Mouse (Mus musculus) kidney, embryonic 16.5 days (tissue): ENCODE measurements around the gene Hist2h3c2. TPM values are rescaled to one million over a fixed set of nuclear protein-coding genes. Genes with fewer than 3 reads are reported as not detected.

ENCODE experiments used
- ATAC-seq: fragments of 200-750 bp; cut with Nextera tagmentation; 2 replicates; pipeline ENCODE4 v1.8.0; 2017; ENCODE audit warnings: moderate TSS enrichment; ENCODE audit not compliant: low FRiP score, low TSS enrichment
- H3K27ac ChIP-seq: fragments of 300-500 bp; sonication (generic); 2 replicates; pipeline ENCODE4 v1.5.1; 2014; ENCODE audit warnings: low read length
- H3K27me3 ChIP-seq: fragments of 300-500 bp; sonication (generic); 2 replicates; pipeline ENCODE4 v1.6.1; 2014; ENCODE audit warnings: low read length, control low read depth, mixed read lengths; ENCODE audit not compliant: insufficient read depth
- H3K36me3 ChIP-seq: fragments of 300-500 bp; sonication (generic); 2 replicates; pipeline ENCODE4 v1.6.1; 2014; ENCODE audit warnings: low read length, control low read depth, mixed read lengths; ENCODE audit not compliant: insufficient read depth
- H3K4me1 ChIP-seq: fragments of 300-500 bp; sonication (generic); 2 replicates; pipeline ENCODE4 v1.6.1; 2014; ENCODE audit warnings: low read length, control low read depth, mixed read lengths; ENCODE audit not compliant: insufficient read depth
- H3K4me2 ChIP-seq: fragments of 300-500 bp; sonication (generic); replicated peaks from 2 replicates; pipeline ENCODE4 v1.6.1; 2014; ENCODE audit warnings: low read depth, low read length
- H3K4me3 ChIP-seq: fragments of 300-500 bp; sonication (generic); 2 replicates; pipeline ENCODE4 v1.5.1; 2014; ENCODE audit warnings: mild to moderate bottlenecking, low read length
- H3K9ac ChIP-seq: fragments of 300-500 bp; sonication (generic); replicated peaks from 2 replicates; pipeline ENCODE4 v1.6.1; 2014; ENCODE audit warnings: low read length
- H3K9me3 ChIP-seq: fragments of 300-500 bp; sonication (generic); 2 replicates; pipeline ENCODE4 v1.6.1; 2016; ENCODE audit warnings: low read length, control low read depth
- WGBS: fragments of 180-500 bp; shearing (Covaris S2); extraction: QIAGEN DNeasy Blood & Tissue Kit; methylation state at CpG from one replicate; pipeline ENCODE4 v1.1.7; 2014; 5-methylcytosine and 5-hydroxymethylcytosine counted together
- polyA plus RNA-seq: library from polyadenylated mRNA; unstranded; fragments of >200 nt; fragmentation: Nextera tagmentation; extraction: Ambion mirVana; gene quantifications from 2 replicates; pipeline ENCODE4 v1.2.1, GENCODE M21; 2015

Hist2h3c2 gene
- polyA plus RNA-seq, 1 experiment from 2014 or later, result 3.7 TPM

DNA sequence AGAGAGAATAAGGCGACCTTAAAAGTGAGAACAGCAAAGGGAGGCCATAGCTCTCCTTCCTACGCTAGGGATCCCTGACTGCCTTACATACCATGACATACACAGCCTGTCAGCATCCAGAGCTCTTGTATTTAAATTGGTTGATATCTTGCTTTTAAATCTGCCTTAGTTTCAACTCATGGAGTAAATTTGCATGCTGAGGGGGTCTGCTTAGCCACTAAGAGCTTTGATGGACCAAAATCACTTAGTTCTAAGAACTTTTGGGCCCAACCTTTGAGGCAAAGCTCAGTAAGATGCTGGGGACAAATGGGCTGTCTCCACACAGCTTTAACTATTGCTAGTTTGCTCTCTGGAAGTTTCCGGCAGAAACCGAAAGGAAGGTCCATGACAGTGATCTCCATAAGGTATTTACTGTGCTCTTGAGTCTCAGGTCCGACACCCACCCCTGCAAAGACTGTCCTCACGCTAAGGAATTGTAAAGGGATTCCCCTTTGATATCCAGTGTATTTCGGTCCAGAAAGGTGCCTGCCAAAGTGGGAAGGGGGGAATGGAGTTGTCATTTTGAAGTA lies 1.5 kb downstream of the Hist2h3c2 start:
- H3K9me3 ChIP-seq, result no peaks in the 10 kb centered on the region

DNA sequence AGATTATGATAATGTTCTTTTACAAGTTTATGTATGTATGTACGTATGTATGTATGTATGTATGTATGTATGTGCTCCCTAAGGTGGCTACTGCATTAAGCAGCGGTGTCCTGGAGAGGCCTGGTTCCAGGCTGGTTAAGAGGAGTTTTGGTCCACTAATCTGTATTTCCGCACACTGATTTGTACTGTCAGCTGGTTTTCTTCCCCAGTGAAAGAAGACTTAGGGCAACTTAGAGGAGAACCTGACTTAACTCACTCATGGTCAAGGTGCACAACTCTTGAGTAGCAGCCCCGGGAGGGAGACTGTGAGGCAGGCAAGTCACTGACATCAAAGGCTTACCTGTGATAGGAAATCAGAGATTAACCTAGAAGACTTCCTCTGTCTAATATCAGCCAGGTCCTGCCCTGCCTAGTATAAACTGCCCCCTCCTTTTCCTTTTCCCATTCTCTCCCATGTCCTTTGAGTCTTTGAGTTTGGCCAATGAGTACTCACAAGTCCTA lies 2.0 kb downstream of the Hist2h3c2 start:
- WGBS, result 74% methylated on average over 4 of the region's 4 CpGs
- Histone ChIP-seq H3K36me3 (no peaks in the 10 kb centered on the region), H3K4me1 (peaks cover 23% of the 10 kb centered on the region), H3K9me3 (no peaks in the 10 kb centered on the region), H3K27ac (peak overlapping the region; percentile 87), H3K4me3 (peak overlapping the region; percentile 63), H3K4me2 (peak overlapping the region; percentile 70), H3K27me3 (no peaks in the 10 kb centered on the region), H3K9ac (peak overlapping the region; percentile 82)
- ATAC-seq, result no peak

More for the DNA sequence above, 1.5 kb downstream of the Hist2h3c2 start:
- Histone ChIP-seq H3K4me3 (peak overlapping the region; percentile 63), H3K4me2 (peak overlapping the region; percentile 70), H3K4me1 (peaks cover 23% of the 10 kb centered on the region), H3K27me3 (no peaks in the 10 kb centered on the region), H3K27ac (peak overlapping the region; percentile 87), H3K36me3 (no peaks in the 10 kb centered on the region), H3K9ac (peak overlapping the region; percentile 82)
- WGBS, result 16% methylated on average over 7 of the region's 7 CpGs
- no peak for ATAC-seq

DNA sequence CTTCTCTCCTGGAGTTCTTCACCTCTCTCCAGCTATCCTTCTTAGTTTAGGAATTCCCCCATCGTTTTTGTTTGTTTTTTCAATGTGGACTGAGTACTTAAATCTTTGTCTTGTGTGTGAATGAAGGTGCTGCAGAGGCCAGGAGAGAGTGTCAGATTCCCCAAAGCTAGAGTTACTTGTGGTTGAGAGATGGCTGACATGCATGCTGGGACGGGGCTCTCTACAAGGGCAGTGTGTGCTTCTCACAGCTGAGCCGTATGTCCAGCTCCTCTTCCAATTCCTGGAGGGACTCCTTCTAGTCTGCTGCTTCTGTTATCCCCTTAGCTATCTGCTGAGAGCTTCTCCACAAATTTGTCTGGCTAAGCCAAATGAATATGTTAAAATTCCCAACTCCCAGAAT lies 3.1 kb downstream of the Hist2h3c2 start:
- 21% methylated on average over 3 of the region's 3 CpGs for WGBS
- Histone ChIP-seq H3K9ac (no peak overlapping the region), H3K4me1 (peaks cover 21% of the 10 kb centered on the region), H3K36me3 (no peaks in the 10 kb centered on the region), H3K4me2 (no peak overlapping the region), H3K27me3 (no peaks in the 10 kb centered on the region), H3K4me3 (no peak overlapping the region), H3K27ac (no peak overlapping the region), H3K9me3 (no peaks in the 10 kb centered on the region)
- ATAC-seq, result no peak

DNA sequence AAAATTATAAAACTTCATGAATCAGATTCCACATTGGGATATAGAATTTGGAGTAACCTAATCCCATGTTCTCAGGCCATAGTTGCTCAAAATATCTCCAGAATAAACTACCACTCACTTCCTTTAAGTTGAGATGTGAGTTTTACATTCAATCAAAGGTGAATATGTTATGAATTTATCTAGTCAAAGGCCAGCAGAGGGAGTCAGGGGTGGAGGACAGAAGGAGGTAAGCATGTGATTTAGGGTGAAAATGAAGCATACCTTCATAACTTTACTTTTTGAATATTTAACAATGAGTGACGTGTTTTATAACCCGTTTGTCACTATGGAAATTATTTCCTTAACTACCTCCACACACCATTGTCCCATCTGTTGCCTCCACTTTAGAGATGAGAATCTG lies 4.0 kb downstream of the Hist2h3c2 start:
- Histone ChIP-seq H3K9me3 (no peaks in the 10 kb centered on the region), H3K27ac (no peak overlapping the region), H3K4me2 (no peak overlapping the region), H3K9ac (no peak overlapping the region), H3K36me3 (no peaks in the 10 kb centered on the region), H3K27me3 (no peaks in the 10 kb centered on the region), H3K4me3 (no peak overlapping the region), H3K4me1 (peaks cover 19% of the 10 kb centered on the region)
- no peak for ATAC-seq
- 85% methylated on average over 2 of the region's 2 CpGs for WGBS

DNA sequence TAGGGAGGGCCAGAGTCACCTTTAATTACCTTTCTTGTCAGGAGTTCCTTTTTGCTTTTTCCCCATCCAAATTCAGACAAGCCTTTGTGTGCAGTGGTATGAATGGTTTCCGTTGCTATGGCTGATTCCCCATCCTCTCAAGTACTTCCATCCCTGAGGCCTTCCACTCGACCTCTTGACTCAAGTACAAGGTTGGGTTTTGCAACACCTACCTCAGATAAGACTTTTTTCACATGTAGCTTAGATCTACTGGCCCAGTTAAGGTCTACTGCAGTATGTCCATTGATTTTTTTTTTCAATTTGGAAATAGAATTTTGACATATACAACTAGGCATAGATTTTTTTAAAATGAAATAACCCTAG lies 7.2 kb downstream of the Hist2h3c2 start:
- no peak for ATAC-seq
- 66% methylated on average over 2 of the region's 2 CpGs for WGBS
- H3K27me3 ChIP-seq, result no peaks in the 10 kb centered on the region

DNA sequence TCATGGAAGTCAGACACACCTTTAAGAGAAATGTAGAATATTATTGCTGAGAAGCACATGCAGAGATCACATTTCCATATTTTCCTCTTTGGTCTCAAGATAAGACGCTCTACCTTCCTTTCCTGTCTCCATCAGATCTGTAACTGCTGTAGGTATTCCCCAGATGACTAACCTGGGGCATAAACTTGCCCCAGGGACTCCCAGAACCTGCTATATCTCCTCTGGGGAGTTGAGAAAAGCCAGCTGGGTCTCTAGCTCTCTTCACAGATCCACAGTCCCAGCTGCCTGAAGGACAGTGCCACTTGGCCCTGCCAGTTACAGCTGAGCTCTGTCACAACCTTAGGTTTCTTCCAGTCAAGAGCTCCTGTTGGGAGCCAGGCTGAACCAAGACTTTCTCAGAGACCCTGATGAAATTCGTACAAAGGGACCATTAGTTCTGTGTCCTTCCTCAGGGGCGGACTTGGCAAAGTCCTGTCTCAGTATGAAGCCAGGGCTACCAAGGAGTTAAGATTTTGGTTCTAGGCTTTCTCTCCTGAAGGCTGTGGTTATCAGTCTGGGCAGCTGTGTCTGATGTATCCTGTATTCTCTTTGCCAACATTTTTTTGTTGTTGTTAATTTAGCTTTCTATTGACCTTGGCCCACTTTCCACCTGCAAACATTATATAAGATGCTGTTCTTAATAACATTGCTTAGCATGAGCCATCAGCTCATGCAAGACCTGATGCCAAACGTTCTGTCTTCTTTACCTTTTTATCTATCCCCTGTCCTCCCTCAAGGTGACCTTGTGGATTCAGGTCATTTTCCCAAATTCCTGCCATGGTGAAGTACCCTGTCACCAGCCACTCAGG lies 7.8 kb downstream of the Hist2h3c2 start:
- Histone ChIP-seq H3K4me2 (no peak overlapping the region), H3K9ac (no peak overlapping the region), H3K4me3 (no peak overlapping the region), H3K27ac (no peak overlapping the region), H3K4me1 (peaks cover 10% of the 10 kb centered on the region; the same call in 1 of the 2 replicates), H3K36me3 (no peaks in the 10 kb centered on the region), H3K27me3 (no peaks in the 10 kb centered on the region), H3K9me3 (no peaks in the 10 kb centered on the region)
- ATAC-seq, result no peak
- 81% methylated on average over 4 of the region's 4 CpGs for WGBS

More for the DNA sequence above, 7.2 kb downstream of the Hist2h3c2 start:
- Histone ChIP-seq H3K4me3 (no peak overlapping the region), H3K9me3 (no peaks in the 10 kb centered on the region), H3K36me3 (no peaks in the 10 kb centered on the region), H3K4me1 (peaks cover 10% of the 10 kb centered on the region), H3K27ac (no peak overlapping the region), H3K9ac (no peak overlapping the region), H3K4me2 (no peak overlapping the region)

DNA sequence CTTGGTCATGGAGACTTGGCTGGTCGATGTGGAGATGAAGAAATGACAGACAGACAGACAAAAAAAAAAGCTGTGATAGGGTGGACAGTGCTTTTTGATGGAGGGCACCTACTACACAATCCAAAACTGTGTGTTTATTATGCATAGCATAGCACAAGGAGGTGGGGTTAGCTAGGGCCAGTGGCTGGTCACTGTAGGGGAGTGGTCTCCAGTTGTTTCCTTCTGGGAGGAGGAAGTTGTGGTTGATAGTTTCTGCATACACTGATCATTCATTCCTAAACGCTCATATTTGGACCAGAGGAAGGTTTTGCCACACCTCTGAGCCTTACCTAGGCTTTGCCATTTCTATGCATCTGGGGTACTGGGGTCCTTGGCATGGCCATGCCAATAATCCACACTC lies 8.5 kb downstream of the Hist2h3c2 start:
- 76% methylated on average over 2 of the region's 2 CpGs for WGBS
- Histone ChIP-seq H3K27ac (no peak overlapping the region), H3K27me3 (no peaks in the 10 kb centered on the region)

DNA sequence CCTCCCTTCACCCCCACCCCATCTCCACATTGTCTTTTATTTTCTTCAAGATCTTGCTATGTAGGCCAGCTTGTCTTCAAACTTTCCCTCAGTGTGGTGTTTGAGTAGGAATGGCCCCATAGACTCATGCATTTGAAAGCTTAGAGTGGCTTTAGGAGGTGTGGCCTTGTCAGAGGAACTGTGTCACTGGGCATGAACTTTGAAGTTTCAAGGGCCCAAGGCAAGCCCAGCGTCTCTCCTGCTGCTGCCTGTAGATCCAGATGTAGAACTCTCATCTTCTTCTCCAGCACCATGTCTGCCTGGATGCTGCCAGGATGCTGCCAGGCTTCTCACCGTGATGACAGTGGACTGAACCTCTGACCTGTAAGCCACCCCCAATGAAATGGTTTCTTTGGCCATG lies 10.1 kb downstream of the Hist2h3c2 start:
- H3K27ac ChIP-seq, result no peak overlapping the region
- WGBS, result 65% methylated on average over 2 of the region's 2 CpGs
- ATAC-seq, result no peak
- peaks cover 31% of the 10 kb centered on the region for H3K4me1 ChIP-seq
- no peaks in the 10 kb centered on the region for H3K36me3 ChIP-seq
- H3K9me3 ChIP-seq, result no peaks in the 10 kb centered on the region
- no peaks in the 10 kb centered on the region for H3K27me3 ChIP-seq
- no peak overlapping the region for H3K9ac ChIP-seq
- no peak overlapping the region for H3K4me3 ChIP-seq
- no peak overlapping the region for H3K4me2 ChIP-seq

More for the DNA sequence above, 8.5 kb downstream of the Hist2h3c2 start:
- Histone ChIP-seq H3K4me3 (no peak overlapping the region), H3K4me2 (no peak overlapping the region), H3K9ac (no peak overlapping the region), H3K36me3 (no peaks in the 10 kb centered on the region), H3K4me1 (peaks cover 17% of the 10 kb centered on the region; the same call in 1 of the 2 replicates), H3K9me3 (no peaks in the 10 kb centered on the region)
- ATAC-seq, result no peak

DNA sequence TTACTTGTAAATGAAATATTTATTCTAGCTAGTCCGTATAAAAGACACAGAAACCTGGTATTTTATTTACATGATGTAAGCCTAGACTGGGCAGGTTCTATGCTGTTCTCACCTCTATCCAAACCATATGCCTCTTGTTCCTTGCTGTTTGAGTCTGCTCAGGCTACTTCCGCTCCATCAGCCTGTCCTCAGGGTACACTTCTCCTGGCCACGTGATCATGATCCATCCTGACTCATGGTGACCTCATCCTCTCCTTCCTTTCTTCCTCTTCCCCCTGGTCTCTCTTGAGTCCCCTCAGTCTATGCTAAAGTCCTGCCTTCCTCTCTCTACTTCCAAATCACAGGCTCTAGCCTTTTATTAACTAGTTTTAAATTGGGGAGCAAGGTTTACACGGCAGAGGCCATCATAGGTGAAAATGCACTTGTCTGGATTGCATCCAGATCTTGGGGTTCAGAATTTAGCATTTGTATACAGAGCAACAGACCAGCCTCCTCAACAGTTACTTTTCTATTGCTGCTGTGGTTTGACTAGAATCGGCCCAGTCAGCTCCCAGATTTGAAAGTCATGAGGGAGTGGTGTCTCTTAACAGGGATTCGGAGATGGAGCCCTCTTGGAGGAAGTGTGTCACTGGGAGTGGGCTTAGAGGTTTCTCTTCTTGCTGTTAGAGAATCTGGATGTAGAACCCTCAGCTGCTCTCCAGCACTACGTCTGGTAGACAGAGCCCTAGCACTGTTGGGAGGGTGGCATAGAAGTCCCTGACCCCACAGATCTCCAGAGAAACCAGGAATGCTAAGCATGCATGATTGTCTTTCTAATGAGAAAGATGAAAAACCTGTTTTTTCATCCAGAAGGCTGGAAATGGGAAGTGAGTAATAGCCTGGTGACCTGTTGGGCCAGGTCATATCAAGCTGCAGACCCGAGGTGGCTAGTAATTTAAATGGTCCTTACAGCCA lies 12.0 kb downstream of the Hist2h3c2 start:
- H3K9ac ChIP-seq, result no peak overlapping the region
- H3K4me2 ChIP-seq, result no peak overlapping the region
- no peaks in the 10 kb centered on the region for H3K36me3 ChIP-seq
- H3K4me1 ChIP-seq, result peaks cover 48% of the 10 kb centered on the region
- WGBS, result 61% methylated on average over 8 of the region's 8 CpGs
- no peak overlapping the region for H3K27ac ChIP-seq
- no peak overlapping the region for H3K4me3 ChIP-seq
- H3K9me3 ChIP-seq, result no peaks in the 10 kb centered on the region
- H3K27me3 ChIP-seq, result no peaks in the 10 kb centered on the region
- ATAC-seq, result no peak
